Comparison of ENCODE assay signal across 8 mouse cellular contexts in genomic region chr12:73053668-73054241, GRCm38 (mm10). TPM values are rescaled to one million over a fixed set of nuclear protein-coding genes. Genes with fewer than 3 reads are reported as not detected.
DNase-seq lines count a peak whose midpoint lies in the region; ATAC-seq and TF ChIP-seq lines count a peak whose summit lies in the region.

TSS of gene Six1 (minus strand) at chr12:73053887.

- H3K27me3 ChIP-seq in liver, embryonic 14.5 days (ENCODE audit: control insufficient read depth, insufficient read depth, low read length): peaks cover 82% of the 10 kb centered on the region

- H3K4me3 ChIP-seq in liver, embryonic 14.5 days (ENCODE audit: insufficient read depth in 1 of 2, low read depth in 2 of 2, low read length in 2 of 2): peak within 1 kb of the TSS; percentile 43 to 51

- no peak within 1 kb of the TSS for H3K27ac ChIP-seq in liver, embryonic 14.5 days

- H3K4me1 ChIP-seq in liver, embryonic 14.5 days (replicated peaks; ENCODE audit: control insufficient read depth in 2 of 2, insufficient read depth in 2 of 2, low read length in 1 of 2): no peaks in the 10 kb centered on the region

- peak; percentile 23 for DNase-seq in right cerebral cortex, postnatal 4 days
- no peak for DNase-seq in right cerebral cortex, postnatal 36 days (ENCODE audit: low spot score in 2 of 2)
- peak; percentile 43 for DNase-seq in brain, adult 2 months (ENCODE audit: low read depth, low spot score)
- DNase-seq in gastrocnemius, postnatal 36 days: peak; percentile 81 to 91
- DNase-seq in liver, embryonic 14.5 days (ENCODE audit: low read depth in 3 of 3, low spot score in 3 of 3): peak in 1 of 3 experiments; percentile 6
- peak; percentile 11 for DNase-seq in naive thymus-derived CD4-positive, alpha-beta T cell, adult 2 months (ENCODE audit: low read depth)
- DNase-seq in urinary bladder, postnatal 4 days (ENCODE audit: low spot score in 2 of 2): peak; percentile 84 to 85

- TF ChIP-seq CTCF in liver, embryonic 14.5 days (IDR thresholded peaks at IDR 0.05; ENCODE audit: low read depth): peak; percentile 41; the same call in 1 of the 2 replicates

- no peak for TF ChIP-seq EP300 in liver, embryonic 14.5 days (IDR thresholded peaks at IDR 0.05; ENCODE audit: low read depth)

- peak within 1 kb of the TSS; percentile 64 for H3K4me2 ChIP-seq in liver, embryonic 14.5 days (ENCODE audit: low read depth)

- no peak within 1 kb of the TSS for H3K9ac ChIP-seq in liver, embryonic 14.5 days (replicated peaks)

- ATAC-seq in inflammation-experienced regulatory T-cells, adult 6 months: peak; percentile 16
- peak; percentile 37; the same call in 1 of the 2 replicates for ATAC-seq in liver, embryonic 14.5 days (ENCODE audit: insufficient read depth)

- WGBS in liver, embryonic 14.5 days (ENCODE audit: insufficient replicate concordance): under 1% methylated on average over 42 of the region's 42 CpGs

- no peaks in the 10 kb centered on the region for H3K9me3 ChIP-seq in liver, embryonic 14.5 days (ENCODE audit: control insufficient read depth, low read length)

- intact Hi-C loops in gastrocnemius, postnatal 36 days (cut with DNase I): loop anchor here (2.0 to 10.0 kb wide), 4 partner anchors 59 to 391 kb away; partner anchors contain the start of gene Six4

- no peaks in the 10 kb centered on the region for H3K36me3 ChIP-seq in liver, embryonic 14.5 days (replicated peaks; ENCODE audit: control insufficient read depth, insufficient read depth, low read depth)

RNA-seq across cellular contexts. Expression of gene Six1, which starts in this region (rescaled TPM):
- 10 to 100 TPM; 52.0 to 59.0 TPM for total RNA-seq in gastrocnemius, postnatal 36 days (2021)
- polyA plus RNA-seq in inflammation-experienced regulatory T-cells, adult 6 months (2017; shearing (Covaris generic)): not detected
- polyA plus RNA-seq in liver, embryonic 14.5 days (2012; rRNA removed): 0.01 and 0.07 TPM in 2 replicates
- not detected in 2 replicates for polyA plus RNA-seq in liver, embryonic 14.5 days (2014; fragmentation: Nextera tagmentation; extraction: Ambion mirVana)

Comparison
In these comparisons a context has a peak if more than half of its experiments do, and no peak if none do; other contexts are left out.
1. DNase-seq: peak in right cerebral cortex, postnatal 4 days (single experiment), brain, adult 2 months (single experiment), gastrocnemius, postnatal 36 days (2 of 2), naive thymus-derived CD4-positive, alpha-beta T cell, adult 2 months (single experiment) and urinary bladder, postnatal 4 days (2 of 2); none in right cerebral cortex, postnatal 36 days (0 of 2).
2. Peak in ATAC-seq in inflammation-experienced regulatory T-cells, adult 6 months; RNA of the gene not detected or under 1 TPM.
3. Peak in ATAC-seq, H3K4me3 ChIP-seq and H3K4me2 ChIP-seq in liver, embryonic 14.5 days; RNA of the gene not detected or under 1 TPM.